Mouse (Mus musculus) urinary bladder, postnatal 10 days (tissue): ENCODE measurements around the gene Ahnak.
A peak's percentile ranks its signal among the peaks of the same experiment; 100 is the strongest.
"Not testable (repeated sequence)": the region's sequence is repeated elsewhere in the genome, so short reads cannot be mapped to it uniquely, and the experiment has no call there.

ENCODE experiments used
- DNase-seq: peaks from one replicate; pipeline ENCODE4 v3.0.0; 2022; ENCODE audit warnings: low spot score

Ahnak gene

GRCm38 (mm10) chr19:9065621-9066561, 76.8 kb downstream of the Ahnak start:
- DNase-seq, result no peak

GRCm38 (mm10) chr19:9067292-9067691, 78.2 kb downstream of the Ahnak start:
- DNase-seq, result no peak

GRCm38 (mm10) chr19:9069687-9070307, 80.7 kb downstream of the Ahnak start:
- no peak for DNase-seq

- no peak for DNase-seq
Measured at GRCm38 (mm10) chr19:9070316-9070715, 81.2 kb downstream of the Ahnak start.

- no peak for DNase-seq
Measured at GRCm38 (mm10) chr19:9071456-9072156, 82.5 kb downstream of the Ahnak start.

- no peak for DNase-seq
Measured at GRCm38 (mm10) chr19:9072157-9072530, 83.1 kb downstream of the Ahnak start.

- DNase-seq, result no peak
Measured at GRCm38 (mm10) chr19:9073776-9074411, 84.8 kb downstream of the Ahnak start.

- no peak for DNase-seq
Measured at GRCm38 (mm10) chr19:9074424-9074823, 85.3 kb downstream of the Ahnak start.

GRCm38 (mm10) chr19:9075558-9075957, 86.5 kb downstream of the Ahnak start:
- DNase-seq, result no peak

- no peak for DNase-seq
Measured at GRCm38 (mm10) chr19:9076035-9076434, 87.0 kb downstream of the Ahnak start.

GRCm38 (mm10) chr19:9076982-9077660, 88.0 kb downstream of the Ahnak start:
- no peak for DNase-seq

GRCm38 (mm10) chr19:9079916-9080315, 90.8 kb downstream of the Ahnak start:
- DNase-seq, result no peak

GRCm38 (mm10) chr19:9081311-9082190, 92.5 kb downstream of the Ahnak start:
- no peak for DNase-seq

- DNase-seq, result peak; percentile 55
Measured at GRCm38 (mm10) chr19:9082191-9083009, 93.3 kb downstream of the Ahnak start.

GRCm38 (mm10) chr19:9083010-9083355, 93.9 kb downstream of the Ahnak start:
- DNase-seq, result no peak

GRCm38 (mm10) chr19:9083892-9084291, 94.8 kb downstream of the Ahnak start:
- DNase-seq, result not testable (repeated sequence)

GRCm38 (mm10) chr19:9087821-9088220, 98.7 kb downstream of the Ahnak start, which contains the start of gene Scgb1a1:
Gene Scgb1a1, minus strand, starts transcription at chr19:9087958.
- no peak for DNase-seq

- DNase-seq, result no peak
Measured at GRCm38 (mm10) chr19:9090191-9090590, 101.1 kb downstream of the Ahnak start.

- no peak for DNase-seq
Measured at GRCm38 (mm10) chr19:9090709-9091108, 101.6 kb downstream of the Ahnak start.

- DNase-seq, result no peak
Measured at GRCm38 (mm10) chr19:9095111-9095510, 106.0 kb downstream of the Ahnak start.
